Mouse (Mus musculus) midbrain, embryonic 14.5 days (tissue): ENCODE measurements around the gene 1700028K03Rik. TPM values are rescaled to one million over a fixed set of nuclear protein-coding genes. Genes with fewer than 3 reads are reported as not detected.

Source experiments
- ATAC-seq: fragments of 200-750 bp; cut with Nextera tagmentation; 2 replicates; pipeline ENCODE4 v1.8.0; 2017; ENCODE audit warnings: moderate number of reproducible peaks, moderate library complexity; ENCODE audit not compliant: low FRiP score, low TSS enrichment
- DNase-seq: peaks from one replicate; pipeline ENCODE4 v3.0.0-alpha.2; 2015
- H3K27ac ChIP-seq: fragments of 300-500 bp; sonication (generic); replicated peaks from 2 replicates; pipeline ENCODE4 v1.5.1; 2014; ENCODE audit warnings: mild to moderate bottlenecking, low read depth, low read length, moderate library complexity
- H3K27me3 ChIP-seq: fragments of 300-500 bp; sonication (generic); 2 replicates; pipeline ENCODE4 v1.6.1; 2014; ENCODE audit warnings: low read length, control low read depth, mixed read lengths; ENCODE audit not compliant: control insufficient read depth, insufficient read depth
- H3K36me3 ChIP-seq: fragments of 300-500 bp; sonication (generic); 2 replicates; pipeline ENCODE4 v1.6.1; 2014; ENCODE audit warnings: low read length, control low read depth; ENCODE audit not compliant: control insufficient read depth, insufficient read depth
- H3K4me1 ChIP-seq: fragments of 300-500 bp; sonication (generic); 2 replicates; pipeline ENCODE4 v1.6.1; 2014; ENCODE audit warnings: mild to moderate bottlenecking, antibody characterized with exemption, low read length, control low read depth; ENCODE audit not compliant: control insufficient read depth, insufficient read depth
- H3K4me2 ChIP-seq: fragments of 300-500 bp; sonication (generic); 2 replicates; pipeline ENCODE4 v1.6.1; 2014; ENCODE audit warnings: mild to moderate bottlenecking, low read length, moderate library complexity
- H3K4me3 ChIP-seq: fragments of 300-500 bp; sonication (generic); replicated peaks from 2 replicates; pipeline ENCODE4 v1.5.1; 2014; ENCODE audit warnings: low read depth, low read length
- H3K9ac ChIP-seq: fragments of 300-500 bp; sonication (generic); replicated peaks from 2 replicates; pipeline ENCODE4 v1.6.1; 2014; ENCODE audit warnings: mild to moderate bottlenecking, low read length, moderate library complexity
- H3K9me3 ChIP-seq: fragments of 300-500 bp; sonication (generic); 2 replicates; pipeline ENCODE4 v1.6.1; 2016; ENCODE audit warnings: low read length, control low read depth, mixed read lengths; ENCODE audit not compliant: control insufficient read depth
- WGBS: fragments of 180-500 bp; shearing (Covaris S2); extraction: QIAGEN DNeasy Blood & Tissue Kit; methylation state at CpG from one replicate; pipeline ENCODE4 v1.1.7; 2014; 5-methylcytosine and 5-hydroxymethylcytosine counted together
- polyA plus RNA-seq: library from polyadenylated mRNA; unstranded; fragments of >200 nt; fragmentation: Nextera tagmentation; extraction: Ambion mirVana; gene quantifications from 2 replicates; pipeline ENCODE4 v1.2.1, GENCODE M21; 2014

The 1700028K03Rik gene
- polyA plus RNA-seq, 1 experiment from 2014 or later = 0.17 TPM

DNA sequence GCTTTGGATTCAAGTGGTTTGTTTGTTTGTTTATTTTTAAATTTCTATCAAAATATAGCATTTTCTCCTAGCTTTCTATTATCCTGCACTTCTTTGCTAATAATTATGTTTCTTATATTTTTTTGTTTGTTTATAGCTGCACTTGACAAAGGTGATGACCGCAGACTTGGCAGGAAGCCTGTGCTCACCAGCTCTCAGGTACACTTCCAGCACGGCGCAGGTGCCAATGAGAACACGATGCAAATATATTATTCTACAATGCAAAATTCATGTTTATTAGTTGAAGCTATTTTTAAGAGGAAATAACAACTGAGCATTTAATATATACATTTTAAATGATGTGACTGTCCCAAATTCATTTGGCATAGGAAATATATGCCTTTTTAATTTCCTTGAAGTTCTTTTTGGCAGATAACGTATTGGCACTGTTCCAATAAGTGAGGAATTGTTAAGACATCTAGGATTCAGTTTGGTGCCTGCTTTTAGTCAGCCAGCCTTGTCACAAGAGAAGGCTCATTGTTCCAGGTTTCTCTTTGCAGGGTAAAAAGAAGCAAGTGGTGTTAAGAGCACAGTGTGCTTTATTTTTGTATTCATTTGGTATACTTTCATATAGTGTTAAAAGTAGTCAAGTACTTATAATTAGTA is 34.5 kb upstream of the 1700028K03Rik start:
- Histone ChIP-seq H3K4me2 (0 out of 2 replicates have a peak overlapping the region, but pooled peaks have one; percentile 10), H3K27ac (no peak overlapping the region), H3K9ac (no peak overlapping the region), H3K4me1 (peaks cover 13% of the 10 kb centered on the region; the same call in 1 of the 2 replicates), H3K27me3 (no peaks in the 10 kb centered on the region), H3K4me3 (no peak overlapping the region), H3K9me3 (no peaks in the 10 kb centered on the region), H3K36me3 (peaks cover 19% of the 10 kb centered on the region)
- DNase-seq = peak; percentile 2
- WGBS = 88% methylated on average over 5 of the region's 5 CpGs
- no peak for ATAC-seq

DNA sequence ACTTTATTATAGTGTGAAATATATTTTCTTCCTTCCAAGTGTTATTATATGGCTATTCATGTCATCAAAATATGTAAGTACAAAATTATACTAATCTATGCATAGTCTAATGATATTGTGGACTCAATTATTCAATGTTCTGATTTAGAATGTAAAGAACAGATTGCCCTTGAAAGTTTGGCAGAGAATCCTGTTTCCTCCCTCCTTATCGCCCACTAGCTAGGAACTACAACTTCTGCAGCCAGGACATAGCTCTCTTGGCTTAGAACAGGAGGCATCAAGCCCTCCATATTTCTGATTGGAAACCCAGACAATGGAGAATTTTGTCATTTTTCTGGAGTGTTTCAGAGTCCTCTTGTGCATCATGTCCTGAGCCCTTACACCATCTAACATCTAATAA is 33.8 kb upstream of the 1700028K03Rik start:
- peaks cover 13% of the 10 kb centered on the region; the same call in 1 of the 2 replicates for H3K4me1 ChIP-seq
- H3K4me2 ChIP-seq = no peak overlapping the region
- H3K27me3 ChIP-seq = no peaks in the 10 kb centered on the region
- DNase-seq = no peak
- no peak overlapping the region for H3K9ac ChIP-seq
- no peak for ATAC-seq
- peaks cover 26% of the 10 kb centered on the region for H3K36me3 ChIP-seq
- no peaks in the 10 kb centered on the region for H3K9me3 ChIP-seq
- 95% methylated on average over 1 of the region's 1 CpGs for WGBS
- no peak overlapping the region for H3K27ac ChIP-seq
- no peak overlapping the region for H3K4me3 ChIP-seq

DNA sequence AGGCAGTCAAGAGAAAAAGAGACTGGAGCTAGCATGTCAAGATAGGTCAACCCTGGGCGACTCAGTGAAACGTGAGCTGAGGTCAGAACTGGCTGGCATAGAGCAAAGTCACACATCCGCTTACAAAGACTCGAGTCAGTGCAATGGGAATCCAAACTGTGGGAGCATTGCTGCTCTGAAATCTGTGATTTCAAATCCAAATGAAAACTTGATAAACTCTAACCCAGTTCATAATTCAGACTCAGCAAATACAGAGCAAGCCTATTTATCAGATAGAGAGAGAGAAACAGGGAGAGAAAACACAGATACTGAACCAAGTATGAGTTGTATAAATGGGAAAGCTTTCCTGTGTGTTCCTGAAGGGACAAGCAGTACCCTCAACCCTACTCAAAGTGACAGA is 27.2 kb upstream of the 1700028K03Rik start, which contains the start of gene Gm42669:
TSS of gene Gm42669 (plus strand) at position 301 of the 400 bp plus-strand sequence.
- Histone ChIP-seq H3K4me1 (no peaks in the 10 kb centered on the region), H3K9ac (no peak within 1 kb of the TSS), H3K36me3 (peaks cover 59% of the 10 kb centered on the region), H3K9me3 (no peaks in the 10 kb centered on the region), H3K27ac (no peak within 1 kb of the TSS), H3K27me3 (no peaks in the 10 kb centered on the region), H3K4me3 (no peak within 1 kb of the TSS), H3K4me2 (no peak within 1 kb of the TSS)
- DNase-seq (no peak), ATAC-seq (no peak)
- WGBS = 82% methylated on average over 4 of the region's 4 CpGs

GRCm38 (mm10) chr5:107510503-107510902 is 24.0 kb upstream of the 1700028K03Rik start:
- ATAC-seq (no peak), DNase-seq (no peak)
- no peaks in the 10 kb centered on the region for H3K4me1 ChIP-seq
- no peaks in the 10 kb centered on the region for H3K9me3 ChIP-seq
- no peak overlapping the region for H3K27ac ChIP-seq
- no peak overlapping the region for H3K4me3 ChIP-seq
- no peak overlapping the region for H3K4me2 ChIP-seq
- 91% methylated on average over 10 of the region's 10 CpGs for WGBS
- no peak overlapping the region for H3K9ac ChIP-seq
- no peaks in the 10 kb centered on the region for H3K27me3 ChIP-seq
- H3K36me3 ChIP-seq = peaks cover 44% of the 10 kb centered on the region

DNA sequence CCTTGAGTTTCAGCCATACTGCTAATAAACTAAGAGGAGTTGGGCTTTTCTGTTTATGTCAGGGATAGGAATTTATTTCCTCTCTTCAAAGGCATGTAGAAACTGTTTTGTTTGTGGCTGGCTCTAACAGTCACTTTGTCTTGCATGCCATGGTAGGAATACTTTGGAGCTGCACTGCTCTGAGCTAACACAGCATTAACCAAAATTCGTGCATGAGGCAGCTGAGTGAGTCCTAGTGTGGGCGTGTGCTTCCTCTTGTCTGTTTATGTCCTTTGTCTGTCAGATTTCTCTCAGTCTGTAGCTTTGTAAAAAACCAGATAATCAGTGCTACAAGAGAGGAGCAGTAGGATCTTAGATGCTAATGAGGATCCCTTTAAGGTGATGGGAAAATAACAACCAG is 23.2 kb upstream of the 1700028K03Rik start:
- H3K9ac ChIP-seq = no peak overlapping the region
- ATAC-seq = no peak

DNA sequence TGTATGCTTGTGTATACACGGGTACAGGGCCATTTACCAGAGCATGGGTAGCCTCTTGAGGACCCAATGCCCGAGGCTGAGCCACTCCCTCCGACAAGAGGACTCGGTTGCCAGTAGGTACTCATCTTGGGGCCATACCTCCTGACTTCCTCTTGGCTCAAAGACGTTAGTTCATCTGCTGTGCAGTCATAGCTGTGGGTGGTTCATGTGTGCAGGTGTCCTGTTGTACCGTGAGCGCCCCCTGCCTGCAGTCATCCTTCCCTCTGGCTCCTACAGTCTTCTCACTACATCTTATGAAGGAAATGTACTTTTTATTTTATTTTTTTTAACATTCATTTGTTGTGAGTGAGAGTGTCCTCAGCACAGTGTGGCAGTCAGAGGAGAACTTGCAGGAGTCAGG is 20.9 kb upstream of the 1700028K03Rik start:
- H3K4me3 ChIP-seq = no peak overlapping the region
- H3K4me2 ChIP-seq = no peak overlapping the region
- H3K27me3 ChIP-seq = no peaks in the 10 kb centered on the region
- ATAC-seq (no peak), DNase-seq (peak; percentile 56)
- no peak overlapping the region for H3K27ac ChIP-seq
- WGBS = 57% methylated on average over 7 of the region's 7 CpGs
- H3K4me1 ChIP-seq = no peaks in the 10 kb centered on the region
- H3K9ac ChIP-seq = no peak overlapping the region
- H3K9me3 ChIP-seq = no peaks in the 10 kb centered on the region
- peaks cover 20% of the 10 kb centered on the region for H3K36me3 ChIP-seq

More for the DNA sequence above, 23.2 kb upstream of the 1700028K03Rik start:
- Histone ChIP-seq H3K4me1 (no peaks in the 10 kb centered on the region), H3K4me2 (no peak overlapping the region), H3K27ac (no peak overlapping the region), H3K9me3 (no peaks in the 10 kb centered on the region), H3K4me3 (no peak overlapping the region), H3K27me3 (no peaks in the 10 kb centered on the region), H3K36me3 (peaks cover 37% of the 10 kb centered on the region)
- no peak for DNase-seq
- 66% methylated on average over 2 of the region's 2 CpGs for WGBS

DNA sequence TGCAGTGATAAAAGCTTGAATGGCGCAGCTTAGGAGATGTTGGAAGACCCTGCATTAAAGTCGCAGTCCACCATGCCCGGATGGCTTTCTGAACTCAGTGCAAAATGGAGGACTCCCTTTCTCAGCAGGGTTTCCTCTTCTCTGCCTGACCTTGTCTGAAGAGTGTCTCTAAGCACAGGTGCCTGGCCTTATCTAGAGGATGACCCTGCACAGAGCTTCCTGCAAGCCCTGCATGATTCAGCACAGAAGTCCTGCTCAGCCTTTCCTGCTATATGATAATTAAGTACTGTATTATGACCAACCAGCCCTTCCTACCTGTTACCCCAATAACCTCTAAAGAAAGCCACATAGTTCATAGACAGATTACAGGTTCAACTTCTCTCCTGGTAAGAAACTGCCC is 19.1 kb upstream of the 1700028K03Rik start:
- H3K36me3 ChIP-seq = peaks cover 16% of the 10 kb centered on the region; the same call in 1 of the 2 replicates
- no peaks in the 10 kb centered on the region for H3K27me3 ChIP-seq
- no peaks in the 10 kb centered on the region for H3K4me1 ChIP-seq
- H3K27ac ChIP-seq = no peak overlapping the region
- no peak for ATAC-seq
- no peak overlapping the region for H3K4me3 ChIP-seq
- no peak overlapping the region for H3K4me2 ChIP-seq
- H3K9me3 ChIP-seq = no peaks in the 10 kb centered on the region
- DNase-seq = no peak
- WGBS = 90% methylated on average over 3 of the region's 3 CpGs
- H3K9ac ChIP-seq = no peak overlapping the region

DNA sequence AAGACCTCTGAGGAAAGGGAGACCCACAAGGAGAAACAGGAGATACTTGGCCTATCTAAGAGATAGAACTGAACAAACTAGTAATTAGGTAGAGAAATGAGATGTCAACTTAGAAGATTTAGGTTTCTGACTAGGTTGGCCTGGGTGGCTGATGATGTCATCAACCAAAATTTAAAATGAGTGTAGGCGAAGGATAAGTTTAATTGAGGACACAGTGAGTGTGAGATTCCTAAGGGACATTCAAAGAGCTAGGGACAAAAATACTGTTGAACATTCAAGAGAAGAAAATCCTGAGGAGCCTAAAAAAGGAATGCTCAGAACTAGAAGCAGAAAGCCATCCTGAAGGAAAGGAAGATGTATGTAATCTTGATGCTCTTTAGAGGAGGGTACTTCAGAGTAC is 18.4 kb upstream of the 1700028K03Rik start:
- H3K4me2 ChIP-seq = no peak overlapping the region
- WGBS = 96% methylated on average over 1 of the region's 1 CpGs
- ATAC-seq (no peak), DNase-seq (no peak)
- no peak overlapping the region for H3K9ac ChIP-seq
- no peaks in the 10 kb centered on the region for H3K27me3 ChIP-seq
- no peak overlapping the region for H3K27ac ChIP-seq
- no peak overlapping the region for H3K4me3 ChIP-seq
- no peaks in the 10 kb centered on the region for H3K4me1 ChIP-seq
- H3K9me3 ChIP-seq = no peaks in the 10 kb centered on the region
- peaks cover 12% of the 10 kb centered on the region; the same call in 1 of the 2 replicates for H3K36me3 ChIP-seq

DNA sequence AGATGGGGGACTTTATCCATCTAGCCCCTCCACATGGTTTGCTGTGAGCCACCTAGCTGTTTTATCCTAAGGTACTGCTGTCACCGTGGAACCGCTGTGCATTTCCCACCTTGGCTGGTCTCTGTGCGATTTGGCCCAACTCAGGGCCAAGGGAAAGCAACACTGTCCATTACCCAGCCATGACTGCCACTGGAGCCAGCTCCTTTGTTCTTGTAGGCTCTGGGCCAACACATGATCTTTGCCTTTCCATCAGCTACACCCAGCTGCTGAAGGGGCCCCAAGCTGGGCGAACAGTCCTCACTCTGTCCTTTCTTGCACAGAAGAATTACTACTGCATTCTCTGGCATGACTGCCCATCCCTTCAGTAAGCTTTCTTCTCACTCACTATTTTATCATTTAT is 15.9 kb upstream of the 1700028K03Rik start:
- Histone ChIP-seq H3K4me1 (no peaks in the 10 kb centered on the region), H3K36me3 (no peaks in the 10 kb centered on the region), H3K27ac (no peak overlapping the region), H3K27me3 (no peaks in the 10 kb centered on the region), H3K4me2 (no peak overlapping the region), H3K4me3 (no peak overlapping the region), H3K9ac (no peak overlapping the region), H3K9me3 (no peaks in the 10 kb centered on the region)
- WGBS = 90% methylated on average over 4 of the region's 4 CpGs
- ATAC-seq (no peak), DNase-seq (no peak)
